Mouse (Mus musculus): ENCODE measurements at regions not wholly inside any gene's neighbourhood (a gene's known extent, or its start where the extent isn't known, plus 50 kb on each side); places are given as distances from the start of the nearest gene placed in this dataset.

GRCm38 (mm10) chr10:43739181-43739580, 161.1 kb downstream of the Cd24a start:
- Histone ChIP-seq H3K4me3 (no peak overlapping the region), H3K27ac (no peak overlapping the region)
- DNase-seq (ENCODE audit: low spot score in 2 of 2) = no peak
- no peak for TF ChIP-seq CTCF (conservative IDR thresholded peaks at IDR 0.05)

- no peak for DNase-seq (ENCODE audit: low spot score in 2 of 2)
- no peak for TF ChIP-seq CTCF (conservative IDR thresholded peaks at IDR 0.05)
- peak overlapping the region; percentile 74; the same call in 1 of the 2 replicates for H3K27ac ChIP-seq
- no peak overlapping the region for H3K4me3 ChIP-seq
Observed at GRCm38 (mm10) chr10:43739718-43740117, 161.6 kb downstream of the Cd24a start.

- peak; percentile 50 to 70 for DNase-seq (ENCODE audit: low spot score in 2 of 2)
- no peak for TF ChIP-seq CTCF (conservative IDR thresholded peaks at IDR 0.05)
- Histone ChIP-seq H3K4me3 (peak overlapping the region; percentile 12; the same call in 1 of the 2 replicates), H3K27ac (peak overlapping the region; percentile 74)
Observed at GRCm38 (mm10) chr10:43740204-43740865, 161.2 kb downstream of the Qrsl1 start.

GRCm38 (mm10) chr10:43741361-43742084, 160.0 kb downstream of the Qrsl1 start:
- DNase-seq (ENCODE audit: low spot score in 2 of 2) = no peak
- Histone ChIP-seq H3K4me3 (no peak overlapping the region), H3K27ac (no peak overlapping the region)
- no peak for TF ChIP-seq CTCF (conservative IDR thresholded peaks at IDR 0.05)

- Histone ChIP-seq H3K27ac (no peak overlapping the region), H3K4me3 (no peak overlapping the region)
- no peak for DNase-seq (ENCODE audit: low spot score in 2 of 2)
- TF ChIP-seq CTCF (conservative IDR thresholded peaks at IDR 0.05) = no peak
Observed at GRCm38 (mm10) chr10:43742085-43743054, 159.2 kb downstream of the Qrsl1 start.

- Histone ChIP-seq H3K27ac (no peak overlapping the region), H3K4me3 (no peak overlapping the region)
- no peak for DNase-seq (ENCODE audit: low spot score in 2 of 2)
- peak; percentile 33 for TF ChIP-seq CTCF (conservative IDR thresholded peaks at IDR 0.05)
Observed at GRCm38 (mm10) chr10:43743188-43744120, 158.1 kb downstream of the Qrsl1 start.

GRCm38 (mm10) chr10:43745931-43746630, 155.5 kb downstream of the Qrsl1 start:
- DNase-seq (ENCODE audit: low spot score in 2 of 2) = no peak
- Histone ChIP-seq H3K4me3 (no peak overlapping the region), H3K27ac (no peak overlapping the region)
- no peak for TF ChIP-seq CTCF (conservative IDR thresholded peaks at IDR 0.05)

GRCm38 (mm10) chr10:43746631-43747001, 154.9 kb downstream of the Qrsl1 start:
- Histone ChIP-seq H3K27ac (no peak overlapping the region), H3K4me3 (no peak overlapping the region)
- no peak for DNase-seq (ENCODE audit: low spot score in 2 of 2)
- TF ChIP-seq CTCF (conservative IDR thresholded peaks at IDR 0.05) = no peak

GRCm38 (mm10) chr10:43747541-43747940, 154.0 kb downstream of the Qrsl1 start:
- no peak for DNase-seq (ENCODE audit: low spot score in 2 of 2)
- Histone ChIP-seq H3K4me3 (no peak overlapping the region), H3K27ac (no peak overlapping the region)
- no peak for TF ChIP-seq CTCF (conservative IDR thresholded peaks at IDR 0.05)

- TF ChIP-seq CTCF (conservative IDR thresholded peaks at IDR 0.05) = no peak
- no peak overlapping the region for H3K27ac ChIP-seq
- no peak overlapping the region for H3K4me3 ChIP-seq
- no peak for DNase-seq (ENCODE audit: low spot score in 2 of 2)
Observed at GRCm38 (mm10) chr10:43748300-43748699, 153.2 kb downstream of the Qrsl1 start.

- no peak for TF ChIP-seq CTCF (conservative IDR thresholded peaks at IDR 0.05)
- Histone ChIP-seq H3K4me3 (no peak overlapping the region), H3K27ac (no peak overlapping the region)
- no peak for DNase-seq (ENCODE audit: low spot score in 2 of 2)
Observed at GRCm38 (mm10) chr10:43749496-43750110, 151.9 kb downstream of the Qrsl1 start.
